Mouse (Mus musculus): Measurements from ENCODE around the gene Crebbp. TPM values are rescaled to one million over a fixed set of nuclear protein-coding genes. Genes with fewer than 3 reads are reported as not detected.
"Not testable (repeated sequence)": the region's sequence is repeated elsewhere in the genome, so short reads cannot be mapped to it uniquely, and the experiment has no call there.

Gene Crebbp
- polyA plus RNA-seq (2016; fragmentation: Nextera tagmentation; extraction: Ambion mirVana), result 44.7 and 50.1 TPM in 2 replicates

GRCm38 (mm10) chr16:4213799-4214551 is at the start of gene Crebbp:
TSS of gene Crebbp (minus strand) at chr16:4213997.
- H3K36me3 ChIP-seq (replicated peaks), result no peaks in the 10 kb centered on the region
- H3K4me3 ChIP-seq (replicated peaks), result peak within 1 kb of the TSS; percentile 96
- peaks cover 14% of the 10 kb centered on the region for H3K27me3 ChIP-seq
- peaks cover 27% of the 10 kb centered on the region for H3K4me1 ChIP-seq
- H3K4me2 ChIP-seq, result peak within 1 kb of the TSS; percentile 81
- peak within 1 kb of the TSS; percentile 97 for H3K27ac ChIP-seq
- H3K9ac ChIP-seq, result peak within 1 kb of the TSS; percentile 92
- WGBS, result under 1% methylated on average over 81 of the region's 92 CpGs
- no peaks in the 10 kb centered on the region for H3K9me3 ChIP-seq
- ATAC-seq (ENCODE audit: low FRiP score), result peak; percentile 94

GRCm38 (mm10) chr16:4263486-4263885 is 49.7 kb upstream of the Crebbp start:
- Histone ChIP-seq H3K4me3 (replicated peaks) (no peak overlapping the region), H3K27ac (no peak overlapping the region), H3K27me3 (peaks cover 19% of the 10 kb centered on the region; the same call in 1 of the 2 replicates), H3K4me2 (no peak overlapping the region), H3K36me3 (replicated peaks) (no peaks in the 10 kb centered on the region), H3K9me3 (no peaks in the 10 kb centered on the region), H3K4me1 (peaks cover 6% of the 10 kb centered on the region), H3K9ac (no peak overlapping the region)
- WGBS, result 91% methylated on average over 3 of the region's 3 CpGs
- ATAC-seq (ENCODE audit: low FRiP score), result no peak

GRCm38 (mm10) chr16:4257546-4257945 is 43.7 kb upstream of the Crebbp start:
- 88% methylated on average over 2 of the region's 2 CpGs for WGBS
- ATAC-seq (ENCODE audit: low FRiP score), result no peak
- no peak overlapping the region for H3K9ac ChIP-seq
- H3K4me3 ChIP-seq (replicated peaks), result no peak overlapping the region
- no peaks in the 10 kb centered on the region for H3K27me3 ChIP-seq
- no peak overlapping the region for H3K4me2 ChIP-seq
- no peaks in the 10 kb centered on the region for H3K36me3 ChIP-seq (replicated peaks)
- no peak overlapping the region for H3K27ac ChIP-seq
- no peaks in the 10 kb centered on the region for H3K9me3 ChIP-seq
- H3K4me1 ChIP-seq, result no peaks in the 10 kb centered on the region

DNA sequence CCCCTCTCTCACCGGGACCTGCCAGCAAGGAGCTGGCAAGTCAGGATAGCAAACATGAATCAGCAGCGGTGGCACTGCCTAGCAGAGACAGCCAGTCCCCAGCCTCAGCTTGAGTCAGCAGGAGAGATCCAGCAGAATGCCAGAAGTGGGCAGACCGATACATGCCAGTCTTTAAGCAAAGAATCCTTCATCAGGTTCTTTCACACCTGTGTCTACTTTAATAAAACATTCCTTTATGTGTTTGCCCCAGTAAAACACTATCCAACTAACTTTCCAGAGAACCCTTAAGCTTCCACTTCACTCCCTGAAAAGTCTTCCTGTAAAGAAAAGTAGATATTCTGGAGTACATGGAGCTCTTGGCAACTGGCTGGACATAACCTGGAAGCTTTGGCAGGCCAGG is 35.0 kb upstream of the Crebbp start:
- no peak for ATAC-seq (ENCODE audit: low FRiP score)
- 80% methylated on average over 3 of the region's 3 CpGs for WGBS
- no peaks in the 10 kb centered on the region for H3K27me3 ChIP-seq

DNA sequence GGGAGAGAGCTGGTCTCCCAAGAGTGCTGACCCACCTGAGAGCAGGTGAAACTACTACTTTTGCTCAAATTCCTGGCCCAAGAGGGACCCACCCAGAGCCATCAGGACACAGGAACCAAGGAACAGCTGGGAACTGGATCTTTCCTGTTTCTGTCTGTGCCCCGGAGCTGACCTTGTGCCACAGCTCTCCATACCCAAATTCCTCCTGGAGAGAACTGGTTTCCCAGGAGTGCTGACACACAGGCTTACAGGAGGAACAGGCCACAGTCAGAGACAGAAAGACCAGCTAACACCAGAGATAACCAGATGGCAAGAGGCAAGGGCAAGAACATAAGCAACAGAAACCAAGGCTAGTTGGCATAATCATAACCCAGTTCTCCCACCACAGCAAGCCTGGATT is 31.4 kb upstream of the Crebbp start:
- H3K4me1 ChIP-seq; H3K9me3 ChIP-seq; H3K36me3 ChIP-seq (replicated peaks); H3K9ac ChIP-seq; ATAC-seq (ENCODE audit: low FRiP score); H3K27me3 ChIP-seq; H3K27ac ChIP-seq; H3K4me2 ChIP-seq; H3K4me3 ChIP-seq (replicated peaks): not testable (repeated sequence)
- 95% methylated on average over 1 of the region's 1 CpGs for WGBS

More for the DNA sequence above, 35.0 kb upstream of the Crebbp start:
- Histone ChIP-seq H3K9ac (no peak overlapping the region), H3K4me3 (replicated peaks) (no peak overlapping the region), H3K4me1 (no peaks in the 10 kb centered on the region), H3K27ac (no peak overlapping the region), H3K4me2 (no peak overlapping the region), H3K9me3 (peaks cover 10% of the 10 kb centered on the region), H3K36me3 (replicated peaks) (no peaks in the 10 kb centered on the region)

DNA sequence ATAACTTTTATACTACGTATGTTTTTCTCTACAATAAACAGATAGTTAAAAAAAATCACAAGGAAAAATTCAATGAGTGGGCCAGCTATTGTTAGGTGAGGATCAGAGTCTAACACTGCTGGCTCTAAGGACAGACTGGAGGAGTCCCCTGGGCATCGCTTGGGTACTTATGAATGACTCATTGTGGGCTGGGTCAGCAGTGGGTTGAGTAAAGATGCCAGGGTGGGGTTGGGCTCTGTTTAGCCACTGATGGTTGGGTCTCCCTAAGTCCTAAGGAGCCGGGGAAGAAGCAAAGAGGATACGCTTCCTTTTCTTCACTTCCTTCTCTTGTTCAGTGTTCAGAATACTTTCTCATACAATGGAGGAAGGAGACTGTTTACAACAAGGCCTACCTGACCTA is 22.3 kb upstream of the Crebbp start:
- ATAC-seq (ENCODE audit: low FRiP score), result no peak
- Histone ChIP-seq H3K9ac (no peak overlapping the region), H3K27ac (no peak overlapping the region)

DNA sequence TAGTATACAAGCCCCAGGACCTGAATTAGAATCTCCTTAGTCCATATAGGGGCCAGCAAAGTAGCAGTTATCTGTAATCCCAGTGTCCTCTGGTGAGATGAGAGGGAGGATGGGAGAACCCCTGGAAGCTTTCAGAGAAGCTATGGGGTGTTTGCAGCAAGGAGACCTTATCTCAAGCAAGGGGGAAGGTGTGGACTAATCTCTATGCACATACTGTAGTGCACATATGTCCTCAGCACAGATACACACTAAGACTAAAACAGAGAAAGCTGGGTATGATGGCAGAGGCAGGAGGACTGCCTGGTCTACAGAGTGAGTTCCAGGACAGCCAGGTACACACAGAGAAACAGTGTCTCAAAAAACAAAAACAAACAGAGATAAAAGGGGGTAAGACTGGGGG is 21.8 kb upstream of the Crebbp start:
- H3K27me3 ChIP-seq, result no peaks in the 10 kb centered on the region
- no peak overlapping the region for H3K27ac ChIP-seq
- H3K4me3 ChIP-seq (replicated peaks), result no peak overlapping the region
- H3K36me3 ChIP-seq (replicated peaks), result no peaks in the 10 kb centered on the region
- H3K9me3 ChIP-seq, result no peaks in the 10 kb centered on the region
- H3K9ac ChIP-seq, result no peak overlapping the region
- ATAC-seq (ENCODE audit: low FRiP score), result no peak
- H3K4me1 ChIP-seq, result no peaks in the 10 kb centered on the region
- H3K4me2 ChIP-seq, result no peak overlapping the region

More for the DNA sequence above, 22.3 kb upstream of the Crebbp start:
- no peak overlapping the region for H3K4me2 ChIP-seq
- H3K9me3 ChIP-seq, result no peaks in the 10 kb centered on the region
- no peaks in the 10 kb centered on the region for H3K27me3 ChIP-seq
- H3K4me1 ChIP-seq, result no peaks in the 10 kb centered on the region
- 84% methylated on average over 4 of the region's 4 CpGs for WGBS
- H3K4me3 ChIP-seq (replicated peaks), result no peak overlapping the region
- no peaks in the 10 kb centered on the region for H3K36me3 ChIP-seq (replicated peaks)

GRCm38 (mm10) chr16:4225841-4226240 is 12.0 kb upstream of the Crebbp start:
- Histone ChIP-seq H3K9ac (no peak overlapping the region), H3K4me1 (no peaks in the 10 kb centered on the region), H3K27ac (no peak overlapping the region), H3K4me2 (no peak overlapping the region), H3K9me3 (no peaks in the 10 kb centered on the region), H3K27me3 (no peaks in the 10 kb centered on the region), H3K4me3 (replicated peaks) (no peak overlapping the region), H3K36me3 (replicated peaks) (no peaks in the 10 kb centered on the region)
- 87% methylated on average over 2 of the region's 2 CpGs for WGBS
- ATAC-seq (ENCODE audit: low FRiP score), result no peak

GRCm38 (mm10) chr16:4214631-4215240 is 939 bp upstream of the Crebbp start:
- H3K27me3 ChIP-seq, result peaks cover 14% of the 10 kb centered on the region
- WGBS, result 38% methylated on average over 10 of the region's 10 CpGs
- no peaks in the 10 kb centered on the region for H3K9me3 ChIP-seq
- peak overlapping the region; percentile 96 for H3K4me3 ChIP-seq (replicated peaks)
- ATAC-seq (ENCODE audit: low FRiP score), result peak; percentile 44; the same call in 1 of the 2 replicates
- peaks cover 25% of the 10 kb centered on the region for H3K4me1 ChIP-seq
- H3K27ac ChIP-seq, result no peak overlapping the region
- H3K9ac ChIP-seq, result peak overlapping the region; percentile 92
- H3K36me3 ChIP-seq (replicated peaks), result no peaks in the 10 kb centered on the region
- H3K4me2 ChIP-seq, result peak overlapping the region; percentile 81

GRCm38 (mm10) chr16:4212963-4213798 is 616 bp downstream of the Crebbp start:
- H3K4me3 ChIP-seq (replicated peaks), result peak overlapping the region; percentile 96
- H3K27ac ChIP-seq, result peak overlapping the region; percentile 97
- ATAC-seq (ENCODE audit: low FRiP score), result peak; percentile 62
- H3K9ac ChIP-seq, result peak overlapping the region; percentile 92
- under 1% methylated on average over 65 of the region's 128 CpGs for WGBS
- peak overlapping the region; percentile 78 for H3K4me2 ChIP-seq
- peaks cover 27% of the 10 kb centered on the region for H3K4me1 ChIP-seq
- no peaks in the 10 kb centered on the region for H3K9me3 ChIP-seq
- H3K27me3 ChIP-seq, result peaks cover 14% of the 10 kb centered on the region
- H3K36me3 ChIP-seq (replicated peaks), result no peaks in the 10 kb centered on the region

DNA sequence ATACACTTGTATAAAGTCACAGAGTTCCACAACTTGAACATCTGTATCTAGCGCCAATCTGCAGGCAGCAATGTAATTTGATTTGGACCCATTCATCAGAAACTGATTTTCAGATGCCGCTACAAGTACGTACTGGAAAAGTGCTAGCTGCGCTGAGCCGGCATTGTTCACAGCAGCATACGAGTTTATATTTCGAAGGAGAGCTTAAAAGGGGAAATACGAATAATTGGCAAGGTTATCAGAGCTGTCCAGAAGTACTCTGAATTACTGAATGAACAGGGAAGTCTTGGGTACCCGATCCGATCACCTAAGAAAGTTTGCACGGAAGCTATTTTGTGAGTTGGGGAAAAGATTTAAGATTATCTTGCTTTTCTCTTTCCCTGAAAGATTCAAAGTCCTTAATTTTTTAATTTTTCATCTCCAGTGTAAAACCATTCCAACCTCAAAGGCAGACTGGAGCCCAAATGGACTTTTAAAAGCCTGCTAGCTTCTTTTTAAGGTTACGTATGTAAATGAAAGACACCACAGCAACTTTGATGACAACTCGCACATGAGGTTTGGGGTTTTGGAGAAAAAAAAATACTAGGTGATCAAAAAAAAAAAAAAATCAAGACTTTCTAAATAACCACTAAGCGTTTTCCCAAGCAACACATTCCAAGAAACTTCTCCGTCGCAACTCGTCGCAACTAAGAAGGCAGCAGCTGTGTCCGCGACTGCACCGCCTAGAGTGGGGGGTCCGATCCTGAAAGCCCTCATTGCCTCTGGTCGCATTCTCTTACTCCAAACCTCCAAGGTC is 1.4 kb downstream of the Crebbp start:
- H3K9me3 ChIP-seq, result no peaks in the 10 kb centered on the region
- peaks cover 27% of the 10 kb centered on the region for H3K4me1 ChIP-seq
- peak overlapping the region; percentile 92 for H3K9ac ChIP-seq
- H3K4me2 ChIP-seq, result peak overlapping the region; percentile 78
- H3K27ac ChIP-seq, result peak overlapping the region; percentile 97; the same call in 1 of the 2 replicates
- no peak; the same call in 1 of the 2 replicates for ATAC-seq (ENCODE audit: low FRiP score)
- WGBS, result 8% methylated on average over 23 of the region's 23 CpGs
- no peaks in the 10 kb centered on the region for H3K36me3 ChIP-seq (replicated peaks)
- H3K4me3 ChIP-seq (replicated peaks), result peak overlapping the region; percentile 96
- H3K27me3 ChIP-seq, result peaks cover 14% of the 10 kb centered on the region
